Mouse (Mus musculus) liver, postnatal 0 days (tissue): Measurements from ENCODE around the gene Myh1.

Experiments
- CTCF ChIP-seq: sonication (generic); IDR thresholded peaks from 2 replicates; pipeline ENCODE4 v1.5.1; 2016; ENCODE audit warnings: antibody characterized with exemption, low read depth
- EP300 ChIP-seq: IDR thresholded peaks from 2 replicates; pipeline ENCODE4 v1.6.1; 2016; ENCODE audit warnings: antibody characterized with exemption, low read depth, mild to moderate bottlenecking

DNA sequence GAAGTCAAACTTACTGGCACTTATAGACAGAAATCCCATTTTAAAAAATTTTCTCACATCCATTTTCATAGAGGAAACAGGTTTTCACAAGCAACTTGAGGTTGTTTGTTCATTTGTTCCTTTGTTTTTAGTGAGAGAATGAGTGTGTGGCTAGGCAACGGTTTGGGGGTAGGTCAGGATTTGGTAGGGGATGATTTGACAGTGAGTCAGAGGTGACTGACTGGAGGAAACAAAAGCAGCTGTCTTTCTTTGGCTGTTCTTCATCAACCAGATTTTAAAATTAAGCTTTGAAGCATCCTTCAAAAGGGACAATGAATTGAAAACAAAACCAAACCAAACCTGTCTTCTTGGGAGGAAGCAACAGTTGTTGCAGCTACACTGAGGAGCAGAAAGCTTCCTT lies 531 bp upstream of the Myh1 start:
- TF ChIP-seq CTCF, result no peak
- TF ChIP-seq EP300, result no peak
